Mouse (Mus musculus) heart, postnatal 10 days (tissue): Measurements from ENCODE around the gene Uqcc2. TPM values are rescaled to one million over a fixed set of nuclear protein-coding genes. Genes with fewer than 3 reads are reported as not detected.

Experiments
- DNase-seq, 2 experiments: peaks; one replicate each; pipeline ENCODE4 v3.0.0; 2021
- intact Hi-C: fragments of 180-260 bp; cut with DNase I; formaldehyde crosslinking; loops from one replicate; pipeline ENCODE4 v1.15.1; 2025
- microRNA-seq, 2 experiments: library from miRNA; unstranded; fragments of <30 nt; microRNA quantifications; one replicate each; pipeline ENCODE4 v1.2.0; 2022
- total RNA-seq, 2 experiments: library from RNA; stranded (reverse); gene quantifications; 2 replicates each; pipeline ENCODE4 v1.2.3; 2021

The Uqcc2 gene
- total RNA-seq, 2 experiments from 2014 or later: 278 to 279 TPM

- no peak for DNase-seq
- intact Hi-C loops: no loop called here
Measured at GRCm38 (mm10) chr17:27083601-27084000, 50.1 kb downstream of the Uqcc2 start.

DNA sequence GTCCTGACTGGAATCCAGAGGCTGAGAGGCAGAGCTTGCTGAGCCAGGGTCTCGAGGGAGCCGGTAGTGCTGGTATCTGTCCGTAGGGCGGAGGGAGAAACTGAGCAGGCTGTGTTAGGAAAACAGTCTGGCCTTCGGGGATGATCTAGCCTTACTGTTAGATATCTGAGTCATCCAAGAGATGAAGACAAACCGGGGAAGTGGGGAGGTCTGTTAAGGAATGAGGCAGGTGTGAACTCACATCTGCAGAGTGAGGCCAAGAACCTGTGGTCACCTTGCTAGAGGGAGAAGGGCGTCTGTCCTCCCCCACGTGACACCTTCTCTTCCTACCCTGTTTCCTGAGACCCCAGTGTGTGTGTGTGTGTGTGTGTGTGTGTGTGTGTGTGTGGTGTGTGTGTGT lies 50.9 kb downstream of the Uqcc2 start:
- intact Hi-C loops: no loop called here
- DNase-seq: no peak

GRCm38 (mm10) chr17:27081868-27082267 lies 51.8 kb downstream of the Uqcc2 start:
- no peak for DNase-seq
- intact Hi-C loops: no loop called here

- intact Hi-C loops: no loop called here
- no peak for DNase-seq
Measured at GRCm38 (mm10) chr17:27078499-27078898, 55.2 kb downstream of the Uqcc2 start.

- intact Hi-C loops: no loop called here
Measured at GRCm38 (mm10) chr17:27077920-27078319, 55.8 kb downstream of the Uqcc2 start.

GRCm38 (mm10) chr17:27077133-27077532 lies 56.6 kb downstream of the Uqcc2 start:
- intact Hi-C loops: no loop called here
- no peak for DNase-seq

More at GRCm38 (mm10) chr17:27077920-27078319, 55.8 kb downstream of the Uqcc2 start:
- DNase-seq: no peak

- intact Hi-C loops: loop anchor here (5.0 kb wide), 1 partner anchor 52 kb away; no protein-coding TSS in a partner anchor
- DNase-seq: no peak
Measured at GRCm38 (mm10) chr17:27074849-27075745, 58.6 kb downstream of the Uqcc2 start.

GRCm38 (mm10) chr17:27074236-27074635 lies 59.5 kb downstream of the Uqcc2 start:
- intact Hi-C loops: loop anchor here (5.0 kb wide), 1 partner anchor 53 kb away; no protein-coding TSS in a partner anchor
- no peak for DNase-seq

DNA sequence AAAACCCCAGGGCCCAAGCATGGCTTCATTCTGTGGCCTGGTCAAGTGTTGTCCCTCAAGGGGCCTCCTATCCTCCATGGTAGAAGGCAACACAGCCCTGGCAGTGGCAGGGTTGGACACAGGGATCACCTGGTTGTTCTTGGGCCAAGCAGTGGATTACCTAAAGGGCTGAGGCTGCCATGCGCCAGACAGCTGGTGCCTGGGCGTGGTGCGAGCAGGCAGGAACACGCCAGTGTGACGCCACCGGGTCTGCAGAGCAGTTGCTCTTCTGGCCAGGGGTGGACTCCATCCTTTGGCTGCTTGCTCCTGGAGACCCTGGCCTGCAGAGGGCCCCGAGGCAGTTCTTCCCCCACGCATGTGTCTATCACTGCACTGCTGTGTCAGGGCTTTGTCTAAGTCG lies 59.9 kb downstream of the Uqcc2 start:
- DNase-seq: no peak
- intact Hi-C loops: loop anchor here (5.0 kb wide), 1 partner anchor 54 kb away; no protein-coding TSS in a partner anchor

DNA sequence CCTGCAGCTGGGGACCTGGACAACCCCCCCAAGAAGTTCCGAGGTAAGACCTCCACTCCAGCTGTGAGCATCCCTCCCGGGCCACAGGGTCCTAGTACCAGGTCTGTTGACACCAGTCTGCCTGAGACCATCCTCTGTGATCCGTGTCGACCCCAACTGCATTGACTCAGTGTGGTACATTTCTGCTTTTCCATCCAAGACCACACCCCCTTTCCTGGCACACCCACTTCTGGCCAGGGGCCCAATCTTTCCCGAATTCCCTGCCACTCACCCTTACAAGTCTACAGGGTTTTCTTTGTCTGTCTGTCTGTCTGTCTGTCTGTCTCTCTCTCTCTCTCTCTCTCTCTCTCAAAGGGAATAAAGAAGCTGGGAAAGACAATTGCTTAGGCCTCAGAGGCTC lies 60.6 kb downstream of the Uqcc2 start:
- DNase-seq: no peak
- intact Hi-C loops: loop anchor here (5.0 kb wide), 1 partner anchor 54 kb away; no protein-coding TSS in a partner anchor

Small RNA genes lying within 50 kb of the gene (microRNA-seq; reads per million reads assigned to microRNA genes)
- gene Mir7677: 0 to 0.24 reads per million in 2 experiments

Other genes with a start within 250 kb of the Uqcc2 start
- gene Kifc5b, start 216.8 kb downstream of the Uqcc2 start, total RNA-seq: 1 to 10 TPM; 3.9 to 4.1 TPM
- gene Phf1, start 200.9 kb downstream of the Uqcc2 start, total RNA-seq: 10 to 100 TPM; 10.1 to 12.4 TPM
- 100 to 1,000 TPM; 102 to 105 TPM for gene Cuta, start 194.3 kb downstream of the Uqcc2 start, total RNA-seq
- 10 to 100 TPM in 1 of 2 experiments, 1 to 10 TPM in 1; 9.3 to 10.8 TPM for gene Syngap1, start 192.7 kb downstream of the Uqcc2 start, total RNA-seq
- gene Zbtb9, start 160.7 kb downstream of the Uqcc2 start, total RNA-seq: 1 to 10 TPM; 2.7 to 4.9 TPM
- gene Bak1, start 104.9 kb downstream of the Uqcc2 start, total RNA-seq: 10 to 100 TPM; 40.4 to 43.2 TPM
- 1 to 10 TPM; 8.0 to 9.0 TPM for gene Itpr3, start 76.6 kb downstream of the Uqcc2 start, total RNA-seq
- gene Ip6k3, start 33.9 kb upstream of the Uqcc2 start, total RNA-seq: 1 to 10 TPM; 9.2 to 10.0 TPM
- 10 to 100 TPM; 32.3 to 32.6 TPM for gene Lemd2, start 70.6 kb upstream of the Uqcc2 start, total RNA-seq